Mouse (Mus musculus): ENCODE data around the gene Fkbp5. TPM values are rescaled to one million over a fixed set of nuclear protein-coding genes. Genes with fewer than 3 reads are reported as not detected.

The Fkbp5 gene
- polyA plus RNA-seq, 1 experiment from 2014 or later = 12.1 TPM

DNA sequence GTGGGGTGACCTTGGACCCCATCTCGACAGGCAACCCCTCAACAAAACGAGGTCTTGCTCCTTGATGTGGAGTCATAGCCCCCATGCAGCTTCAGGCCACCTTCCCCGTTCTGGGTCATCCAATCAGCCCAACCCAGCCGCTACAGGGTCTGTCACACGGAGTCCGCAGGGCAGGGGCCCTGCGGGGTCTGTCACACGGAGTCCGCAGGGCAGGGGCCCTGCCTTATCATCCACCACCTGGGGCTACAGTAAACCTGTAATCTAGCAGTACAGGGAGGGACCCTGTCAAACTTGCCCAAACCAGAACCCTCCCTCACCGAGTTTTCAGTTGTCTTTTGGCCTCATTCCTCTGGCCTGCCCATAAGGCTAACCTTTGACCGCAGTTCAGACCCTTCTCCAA lies 165.3 kb downstream of the Fkbp5 start:
- H3K4me2 ChIP-seq (replicated peaks; ENCODE audit: low read depth, low read length) = peak overlapping the region; percentile 95
- 6% methylated on average over 11 of the region's 11 CpGs for WGBS
- H3K36me3 ChIP-seq (ENCODE audit: control insufficient read depth, insufficient read depth, low read length) = no peaks in the 10 kb centered on the region
- peaks cover 11% of the 10 kb centered on the region for H3K4me1 ChIP-seq (replicated peaks; ENCODE audit: control insufficient read depth, insufficient read depth, low read length)
- no peak overlapping the region for H3K9ac ChIP-seq (ENCODE audit: low read depth, low read length)
- no peaks in the 10 kb centered on the region for H3K9me3 ChIP-seq (ENCODE audit: control insufficient read depth, low read length)
- no peak for DNase-seq (ENCODE audit: low spot score)
- no peak for ATAC-seq (ENCODE audit: low FRiP score)
- H3K4me3 ChIP-seq (ENCODE audit: low read depth, low read length) = 0 out of 2 replicates have a peak overlapping the region, but pooled peaks have one; percentile 76
- H3K27ac ChIP-seq (ENCODE audit: low read depth, low read length) = no peak overlapping the region
- peaks cover 15% of the 10 kb centered on the region for H3K27me3 ChIP-seq (ENCODE audit: control insufficient read depth, insufficient read depth, low read length)

DNA sequence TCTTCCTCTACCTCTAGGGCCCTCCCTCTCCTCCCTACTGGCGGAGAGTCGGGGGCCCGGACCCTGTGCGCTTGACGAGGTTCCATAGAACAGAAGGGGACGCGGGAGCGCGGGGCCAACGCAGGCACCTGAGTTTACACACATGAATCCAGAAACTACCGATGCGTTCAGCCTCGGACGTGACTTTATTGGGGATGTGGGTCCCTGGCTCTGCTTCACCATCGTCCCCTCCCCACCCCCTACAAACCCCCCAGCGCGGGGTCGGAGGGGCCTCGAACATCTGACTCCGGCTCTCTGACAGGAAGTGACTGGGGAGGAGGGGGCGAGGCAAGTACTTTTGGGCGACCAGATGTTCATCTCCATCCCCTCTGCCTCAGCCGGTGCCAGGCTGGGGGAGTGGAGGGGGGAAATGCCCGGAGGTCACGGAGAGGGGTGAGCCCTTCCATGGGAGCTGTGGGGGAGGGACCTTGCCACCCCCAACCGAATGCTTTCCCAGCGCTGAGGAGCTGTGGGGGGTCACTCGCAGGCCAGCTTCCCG lies 165.9 kb downstream of the Fkbp5 start:
- Histone ChIP-seq H3K27ac (ENCODE audit: low read depth, low read length) (no peak overlapping the region), H3K9me3 (ENCODE audit: control insufficient read depth, low read length) (no peaks in the 10 kb centered on the region), H3K27me3 (ENCODE audit: control insufficient read depth, insufficient read depth, low read length) (peaks cover 15% of the 10 kb centered on the region), H3K36me3 (ENCODE audit: control insufficient read depth, insufficient read depth, low read length) (no peaks in the 10 kb centered on the region), H3K4me3 (ENCODE audit: low read depth, low read length) (peak overlapping the region; percentile 76), H3K9ac (ENCODE audit: low read depth, low read length) (peak overlapping the region; percentile 64), H3K4me2 (replicated peaks; ENCODE audit: low read depth, low read length) (peak overlapping the region; percentile 95), H3K4me1 (replicated peaks; ENCODE audit: control insufficient read depth, insufficient read depth, low read length) (peaks cover 11% of the 10 kb centered on the region)
- ATAC-seq (ENCODE audit: low FRiP score) = peak; percentile 10
- no peak for DNase-seq (ENCODE audit: low spot score)
- WGBS = under 1% methylated on average over 28 of the region's 29 CpGs

DNA sequence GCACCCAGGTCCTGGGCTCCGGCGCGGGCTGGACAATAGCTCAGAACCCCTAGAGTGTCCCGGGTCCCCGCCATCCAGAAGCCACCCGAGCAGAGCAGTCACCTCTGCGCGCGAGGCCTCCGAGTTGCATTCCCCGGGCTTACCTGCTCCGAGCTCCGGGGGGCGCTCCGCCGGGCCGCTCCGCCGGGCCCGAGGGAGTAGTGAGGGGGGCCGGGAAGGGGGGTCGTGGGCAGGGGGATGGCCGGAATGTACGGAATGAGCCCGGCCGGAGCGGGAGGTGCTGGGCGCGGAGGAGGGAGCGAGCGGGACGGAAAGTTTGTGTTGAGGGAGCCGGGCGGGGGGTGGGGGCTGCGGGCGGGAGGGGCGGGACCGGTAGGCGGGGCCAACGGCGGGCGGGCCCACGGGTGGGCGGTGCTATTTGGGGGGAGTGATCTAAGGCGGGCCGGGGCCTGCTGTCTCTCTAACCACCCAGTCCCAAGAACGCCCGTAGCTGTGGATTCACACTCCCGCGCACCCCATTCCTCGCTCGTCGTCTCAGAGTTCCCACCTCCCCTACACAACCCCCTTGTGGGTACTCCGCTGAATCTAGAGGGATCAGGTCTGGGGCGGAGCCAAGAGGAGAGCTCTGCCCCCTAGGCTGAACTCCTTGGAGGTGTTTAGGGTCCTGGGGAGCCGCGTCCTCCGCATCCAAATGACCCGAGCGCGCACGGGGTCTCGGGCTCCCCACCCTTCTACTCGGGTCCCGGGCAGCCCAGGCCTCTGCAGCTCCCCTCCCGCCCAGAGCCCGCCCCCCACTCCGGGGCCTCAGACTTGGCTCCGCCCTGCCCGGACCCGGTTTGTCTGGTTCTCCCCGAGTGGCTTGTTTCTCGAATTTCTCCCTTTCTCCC lies 166.6 kb downstream of the Fkbp5 start, which contains the start of gene Tead3:
Tead3 (minus strand) TSS at position 352 of the 887 bp plus-strand sequence.
- Histone ChIP-seq H3K36me3 (ENCODE audit: control insufficient read depth, insufficient read depth, low read length) (no peaks in the 10 kb centered on the region), H3K27ac (ENCODE audit: low read depth, low read length) (peak within 1 kb of the TSS; percentile 51), H3K4me2 (replicated peaks; ENCODE audit: low read depth, low read length) (peak within 1 kb of the TSS; percentile 95), H3K4me1 (replicated peaks; ENCODE audit: control insufficient read depth, insufficient read depth, low read length) (peaks cover 14% of the 10 kb centered on the region), H3K9ac (ENCODE audit: low read depth, low read length) (peak within 1 kb of the TSS; percentile 77), H3K4me3 (ENCODE audit: low read depth, low read length) (peak within 1 kb of the TSS; percentile 76), H3K27me3 (ENCODE audit: control insufficient read depth, insufficient read depth, low read length) (peaks cover 15% of the 10 kb centered on the region), H3K9me3 (ENCODE audit: control insufficient read depth, low read length) (no peaks in the 10 kb centered on the region)
- ATAC-seq (ENCODE audit: low FRiP score) = peak; percentile 83
- DNase-seq (ENCODE audit: low spot score) = peak; percentile 84
- under 1% methylated on average over 64 of the region's 73 CpGs for WGBS

- H3K4me2 ChIP-seq (replicated peaks; ENCODE audit: low read depth, low read length) = peak overlapping the region; percentile 95
- H3K9ac ChIP-seq (ENCODE audit: low read depth, low read length) = peak overlapping the region; percentile 77
- peak; percentile 64 for DNase-seq (ENCODE audit: low spot score)
- no peaks in the 10 kb centered on the region for H3K36me3 ChIP-seq (ENCODE audit: control insufficient read depth, insufficient read depth, low read length)
- H3K27me3 ChIP-seq (ENCODE audit: control insufficient read depth, insufficient read depth, low read length) = peaks cover 15% of the 10 kb centered on the region
- no peaks in the 10 kb centered on the region for H3K9me3 ChIP-seq (ENCODE audit: control insufficient read depth, low read length)
- H3K4me3 ChIP-seq (ENCODE audit: low read depth, low read length) = peak overlapping the region; percentile 76
- peak overlapping the region; percentile 45; the same call in 1 of the 2 replicates for H3K27ac ChIP-seq (ENCODE audit: low read depth, low read length)
- under 1% methylated on average over 37 of the region's 54 CpGs for WGBS
- peak; percentile 51 for ATAC-seq (ENCODE audit: low FRiP score)
- peaks cover 16% of the 10 kb centered on the region for H3K4me1 ChIP-seq (replicated peaks; ENCODE audit: control insufficient read depth, insufficient read depth, low read length)
These were observed 167.3 kb downstream of the Fkbp5 start for GRCm38 (mm10) chr17:28349901-28350465.

DNA sequence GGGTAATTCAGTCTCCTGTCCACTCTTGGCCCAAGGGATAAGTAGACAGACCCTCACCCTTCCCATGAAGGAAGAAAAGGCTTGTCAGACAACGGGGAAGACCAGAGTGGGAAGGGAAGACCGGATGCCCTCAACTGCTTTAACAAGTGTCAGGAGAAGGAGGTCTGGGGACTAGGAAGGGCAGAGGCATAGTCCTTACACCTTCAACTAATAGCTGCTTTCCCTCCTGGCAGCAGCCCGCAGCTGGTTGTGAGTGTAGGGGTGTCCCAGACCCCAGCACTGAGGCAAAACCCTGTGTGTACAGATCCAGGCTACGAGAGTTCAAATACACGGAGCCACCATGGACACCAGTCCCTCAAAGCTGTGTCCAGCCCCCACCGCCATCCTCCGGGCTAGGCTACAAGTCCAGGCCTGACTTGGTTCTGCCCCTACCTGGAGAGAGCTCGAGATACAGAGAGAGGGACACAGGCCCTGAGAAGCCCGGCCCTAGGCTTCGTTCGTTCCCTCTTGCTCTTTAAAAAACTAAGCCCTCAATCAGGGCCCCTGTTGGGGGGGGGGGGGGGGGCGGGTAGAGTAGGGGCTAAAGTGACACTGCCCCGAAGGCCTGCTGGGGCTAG lies 168.0 kb downstream of the Fkbp5 start:
- peak; percentile 39 for DNase-seq (ENCODE audit: low spot score)
- 10% methylated on average over 12 of the region's 13 CpGs for WGBS
- Histone ChIP-seq H3K36me3 (ENCODE audit: control insufficient read depth, insufficient read depth, low read length) (no peaks in the 10 kb centered on the region), H3K9me3 (ENCODE audit: control insufficient read depth, low read length) (no peaks in the 10 kb centered on the region), H3K9ac (ENCODE audit: low read depth, low read length) (peak overlapping the region; percentile 77; the same call in 1 of the 2 replicates), H3K27me3 (ENCODE audit: control insufficient read depth, insufficient read depth, low read length) (peaks cover 15% of the 10 kb centered on the region), H3K4me2 (replicated peaks; ENCODE audit: low read depth, low read length) (peak overlapping the region; percentile 95), H3K4me3 (ENCODE audit: low read depth, low read length) (peak overlapping the region; percentile 76), H3K4me1 (replicated peaks; ENCODE audit: control insufficient read depth, insufficient read depth, low read length) (peaks cover 16% of the 10 kb centered on the region), H3K27ac (ENCODE audit: low read depth, low read length) (peak overlapping the region; percentile 45; the same call in 1 of the 2 replicates)
- no peak for ATAC-seq (ENCODE audit: low FRiP score)

Other genes with a start within 250 kb of the Fkbp5 start
- gene Fance, start 204.0 kb downstream of the Fkbp5 start, polyA plus RNA-seq (2014; fragmentation: Nextera tagmentation; extraction: Ambion mirVana) = 18.7 and 22.5 TPM in 2 replicates
- gene Rpl10a, start 189.1 kb downstream of the Fkbp5 start, polyA plus RNA-seq (2014; fragmentation: Nextera tagmentation; extraction: Ambion mirVana) = 445 and 475 TPM in 2 replicates
- gene Tead3, start 166.7 kb downstream of the Fkbp5 start, polyA plus RNA-seq (2014; fragmentation: Nextera tagmentation; extraction: Ambion mirVana) = 3.7 and 5.1 TPM in 2 replicates
- gene Tulp1, start 152.3 kb downstream of the Fkbp5 start, polyA plus RNA-seq (2014; fragmentation: Nextera tagmentation; extraction: Ambion mirVana) = 2.9 and 4.1 TPM in 2 replicates
- not detected in 2 replicates for gene Armc12, start 13.3 kb upstream of the Fkbp5 start, polyA plus RNA-seq (2014; fragmentation: Nextera tagmentation; extraction: Ambion mirVana)
- not detected in 2 replicates for gene Clpsl2, start 31.9 kb upstream of the Fkbp5 start, polyA plus RNA-seq (2014; fragmentation: Nextera tagmentation; extraction: Ambion mirVana)
- gene Clps, start 43.2 kb upstream of the Fkbp5 start, polyA plus RNA-seq (2014; fragmentation: Nextera tagmentation; extraction: Ambion mirVana) = not detected in 2 replicates
- 2.0 and 2.2 TPM in 2 replicates for gene Lhfpl5, start 58.1 kb upstream of the Fkbp5 start, polyA plus RNA-seq (2014; fragmentation: Nextera tagmentation; extraction: Ambion mirVana)
- gene Srpk1, start 105.2 kb upstream of the Fkbp5 start, polyA plus RNA-seq (2014; fragmentation: Nextera tagmentation; extraction: Ambion mirVana) = 133 and 164 TPM in 2 replicates
- gene Slc26a8, start 172.7 kb upstream of the Fkbp5 start, polyA plus RNA-seq (2014; fragmentation: Nextera tagmentation; extraction: Ambion mirVana) = 0.38 and 0.52 TPM in 2 replicates
- 38.1 and 44.2 TPM in 2 replicates for gene Mapk14, start 173.8 kb upstream of the Fkbp5 start, polyA plus RNA-seq (2014; fragmentation: Nextera tagmentation; extraction: Ambion mirVana)
- 0.70 and 1.5 TPM in 2 replicates for gene AC170998.1, start 208.6 kb upstream of the Fkbp5 start, polyA plus RNA-seq (2014; fragmentation: Nextera tagmentation; extraction: Ambion mirVana)